Mouse (Mus musculus): ENCODE data around the gene Qrich2. TPM values are rescaled to one million over a fixed set of nuclear protein-coding genes. Genes with fewer than 3 reads are reported as not detected.
"Not testable (repeated sequence)": the region's sequence is repeated elsewhere in the genome, so short reads cannot be mapped to it uniquely, and the experiment has no call there.

Qrich2 gene
- polyA plus RNA-seq, 1 experiment from 2014 or later = not detected

GRCm38 (mm10) chr11:116429862-116430613, 36.0 kb downstream of the Qrich2 start:
- no peak for ATAC-seq (ENCODE audit: low read depth)
- H3K36me3 ChIP-seq (ENCODE audit: control insufficient read depth, insufficient read depth, low read length) = no peaks in the 10 kb centered on the region
- 76% methylated on average over 9 of the region's 9 CpGs for WGBS
- H3K27ac ChIP-seq (ENCODE audit: low read length) = no peak overlapping the region
- peaks cover 17% of the 10 kb centered on the region for H3K4me1 ChIP-seq (replicated peaks; ENCODE audit: control insufficient read depth, insufficient read depth, low read length)
- H3K9me3 ChIP-seq (ENCODE audit: control insufficient read depth, low read length) = no peaks in the 10 kb centered on the region
- no peak overlapping the region for H3K4me3 ChIP-seq (ENCODE audit: low read length)
- H3K27me3 ChIP-seq (ENCODE audit: control insufficient read depth, insufficient read depth, low read depth, low read length) = no peaks in the 10 kb centered on the region
- no peak overlapping the region for H3K9ac ChIP-seq (ENCODE audit: low read length)
- no peak overlapping the region for H3K4me2 ChIP-seq (ENCODE audit: low read depth, low read length)

- Histone ChIP-seq H3K27me3 (ENCODE audit: control insufficient read depth, insufficient read depth, low read depth, low read length) (no peaks in the 10 kb centered on the region), H3K4me1 (replicated peaks; ENCODE audit: control insufficient read depth, insufficient read depth, low read length) (peaks cover 17% of the 10 kb centered on the region), H3K36me3 (ENCODE audit: control insufficient read depth, insufficient read depth, low read length) (no peaks in the 10 kb centered on the region), H3K9ac (ENCODE audit: low read length) (no peak overlapping the region), H3K9me3 (ENCODE audit: control insufficient read depth, low read length) (no peaks in the 10 kb centered on the region), H3K4me2 (ENCODE audit: low read depth, low read length) (no peak overlapping the region), H3K4me3 (ENCODE audit: low read length) (no peak overlapping the region), H3K27ac (ENCODE audit: low read length) (peak overlapping the region; percentile 14; the same call in 1 of the 2 replicates)
- ATAC-seq (ENCODE audit: low read depth) = no peak
- WGBS = 31% methylated on average over 13 of the region's 13 CpGs
These were observed 36.9 kb downstream of the Qrich2 start for GRCm38 (mm10) chr11:116428872-116429859.

- Histone ChIP-seq H3K27me3 (ENCODE audit: control insufficient read depth, insufficient read depth, low read depth, low read length) (no peaks in the 10 kb centered on the region), H3K9me3 (ENCODE audit: control insufficient read depth, low read length) (no peaks in the 10 kb centered on the region), H3K4me2 (ENCODE audit: low read depth, low read length) (no peak overlapping the region), H3K27ac (ENCODE audit: low read length) (no peak overlapping the region), H3K4me1 (replicated peaks; ENCODE audit: control insufficient read depth, insufficient read depth, low read length) (peaks cover 10% of the 10 kb centered on the region), H3K4me3 (ENCODE audit: low read length) (no peak overlapping the region), H3K9ac (ENCODE audit: low read length) (no peak overlapping the region), H3K36me3 (ENCODE audit: control insufficient read depth, insufficient read depth, low read length) (no peaks in the 10 kb centered on the region)
- ATAC-seq (ENCODE audit: low read depth) = no peak
- 62% methylated on average over 6 of the region's 6 CpGs for WGBS
These were observed 39.0 kb downstream of the Qrich2 start for GRCm38 (mm10) chr11:116426852-116427575.

- not testable (repeated sequence) for H3K9ac ChIP-seq (ENCODE audit: low read length); H3K27me3 ChIP-seq (ENCODE audit: control insufficient read depth, insufficient read depth, low read depth, low read length); H3K4me3 ChIP-seq (ENCODE audit: low read length); H3K27ac ChIP-seq (ENCODE audit: low read length); H3K36me3 ChIP-seq (ENCODE audit: control insufficient read depth, insufficient read depth, low read length); H3K4me2 ChIP-seq (ENCODE audit: low read depth, low read length); ATAC-seq (ENCODE audit: low read depth); H3K9me3 ChIP-seq (ENCODE audit: control insufficient read depth, low read length)
- WGBS = 77% methylated on average over 11 of the region's 11 CpGs
- H3K4me1 ChIP-seq (replicated peaks; ENCODE audit: control insufficient read depth, insufficient read depth, low read length) = peaks cover 10% of the 10 kb centered on the region
These were observed 39.7 kb downstream of the Qrich2 start for GRCm38 (mm10) chr11:116426328-116426727.

GRCm38 (mm10) chr11:116424621-116425407, 41.2 kb downstream of the Qrich2 start:
- H3K4me3 ChIP-seq (ENCODE audit: low read length) = no peak overlapping the region
- H3K4me1 ChIP-seq (replicated peaks; ENCODE audit: control insufficient read depth, insufficient read depth, low read length) = peaks cover 10% of the 10 kb centered on the region
- WGBS = 42% methylated on average over 8 of the region's 8 CpGs
- H3K27me3 ChIP-seq (ENCODE audit: control insufficient read depth, insufficient read depth, low read depth, low read length) = no peaks in the 10 kb centered on the region
- no peak overlapping the region for H3K9ac ChIP-seq (ENCODE audit: low read length)
- H3K4me2 ChIP-seq (ENCODE audit: low read depth, low read length) = no peak overlapping the region
- no peaks in the 10 kb centered on the region for H3K9me3 ChIP-seq (ENCODE audit: control insufficient read depth, low read length)
- H3K27ac ChIP-seq (ENCODE audit: low read length) = 0 out of 2 replicates have a peak overlapping the region, but pooled peaks have one; percentile 7
- H3K36me3 ChIP-seq (ENCODE audit: control insufficient read depth, insufficient read depth, low read length) = no peaks in the 10 kb centered on the region
- no peak for ATAC-seq (ENCODE audit: low read depth)

- H3K36me3 ChIP-seq (ENCODE audit: control insufficient read depth, insufficient read depth, low read length) = no peaks in the 10 kb centered on the region
- WGBS = 57% methylated on average over 10 of the region's 10 CpGs
- ATAC-seq (ENCODE audit: low read depth) = peak; percentile 53; the same call in 1 of the 2 replicates
- peaks cover 3% of the 10 kb centered on the region for H3K4me1 ChIP-seq (replicated peaks; ENCODE audit: control insufficient read depth, insufficient read depth, low read length)
- no peak overlapping the region for H3K4me3 ChIP-seq (ENCODE audit: low read length)
- no peaks in the 10 kb centered on the region for H3K27me3 ChIP-seq (ENCODE audit: control insufficient read depth, insufficient read depth, low read depth, low read length)
- 0 out of 2 replicates have a peak overlapping the region, but pooled peaks have one; percentile 19 for H3K9ac ChIP-seq (ENCODE audit: low read length)
- H3K4me2 ChIP-seq (ENCODE audit: low read depth, low read length) = no peak overlapping the region
- peak overlapping the region; percentile 57 for H3K27ac ChIP-seq (ENCODE audit: low read length)
- H3K9me3 ChIP-seq (ENCODE audit: control insufficient read depth, low read length) = no peaks in the 10 kb centered on the region
These were observed 42.0 kb downstream of the Qrich2 start for GRCm38 (mm10) chr11:116423782-116424620.

GRCm38 (mm10) chr11:116423214-116423613, 42.8 kb downstream of the Qrich2 start:
- no peak for ATAC-seq (ENCODE audit: low read depth)

DNA sequence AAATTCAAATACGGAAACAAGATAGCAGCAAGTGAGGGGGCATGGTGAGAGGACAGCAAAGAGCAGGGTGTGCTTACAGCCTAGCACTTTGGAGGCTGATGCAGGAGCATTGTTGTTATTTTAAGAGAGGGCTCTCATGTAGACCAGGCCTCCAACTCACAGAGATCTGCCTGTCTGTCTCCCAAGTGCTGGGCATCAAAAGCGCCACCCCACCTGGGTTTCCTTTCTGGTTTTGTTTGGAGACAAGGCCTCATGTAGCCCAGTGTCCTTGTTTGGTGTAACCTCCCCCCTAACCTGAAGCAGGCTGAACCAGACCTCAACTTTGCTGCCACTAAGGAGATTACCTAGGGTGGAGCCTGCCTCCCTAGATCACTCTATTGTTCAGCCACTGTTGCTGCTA, 43.5 kb downstream of the Qrich2 start:
- H3K9me3 ChIP-seq (ENCODE audit: control insufficient read depth, low read length) = no peaks in the 10 kb centered on the region
- no peak for ATAC-seq (ENCODE audit: low read depth)
- H3K4me2 ChIP-seq (ENCODE audit: low read depth, low read length) = no peak overlapping the region
- no peaks in the 10 kb centered on the region for H3K27me3 ChIP-seq (ENCODE audit: control insufficient read depth, insufficient read depth, low read depth, low read length)
- H3K27ac ChIP-seq (ENCODE audit: low read length) = no peak overlapping the region
- 84% methylated on average over 2 of the region's 2 CpGs for WGBS
- no peak overlapping the region for H3K9ac ChIP-seq (ENCODE audit: low read length)
- H3K4me3 ChIP-seq (ENCODE audit: low read length) = no peak overlapping the region
- no peaks in the 10 kb centered on the region for H3K36me3 ChIP-seq (ENCODE audit: control insufficient read depth, insufficient read depth, low read length)
- peaks cover 11% of the 10 kb centered on the region for H3K4me1 ChIP-seq (replicated peaks; ENCODE audit: control insufficient read depth, insufficient read depth, low read length)

More at GRCm38 (mm10) chr11:116423214-116423613, 42.8 kb downstream of the Qrich2 start:
- H3K4me1 ChIP-seq (replicated peaks; ENCODE audit: control insufficient read depth, insufficient read depth, low read length) = peaks cover 7% of the 10 kb centered on the region
- H3K36me3 ChIP-seq (ENCODE audit: control insufficient read depth, insufficient read depth, low read length) = no peaks in the 10 kb centered on the region
- H3K27me3 ChIP-seq (ENCODE audit: control insufficient read depth, insufficient read depth, low read depth, low read length) = no peaks in the 10 kb centered on the region
- WGBS = 79% methylated on average over 6 of the region's 6 CpGs
- H3K4me2 ChIP-seq (ENCODE audit: low read depth, low read length) = no peak overlapping the region
- H3K27ac ChIP-seq (ENCODE audit: low read length) = no peak overlapping the region
- H3K9me3 ChIP-seq (ENCODE audit: control insufficient read depth, low read length) = no peaks in the 10 kb centered on the region
- H3K9ac ChIP-seq (ENCODE audit: low read length) = no peak overlapping the region
- no peak overlapping the region for H3K4me3 ChIP-seq (ENCODE audit: low read length)
